Mouse (Mus musculus) stomach, postnatal 0 days (tissue): Measurements from ENCODE around the gene Acin1. TPM values are rescaled to one million over a fixed set of nuclear protein-coding genes. Genes with fewer than 3 reads are reported as not detected.

Source experiments
- ATAC-seq: fragments of 200-750 bp; cut with Nextera tagmentation; 2 replicates; pipeline ENCODE4 v1.8.0; 2017; ENCODE audit not compliant: low FRiP score, low TSS enrichment
- DNase-seq: peaks from one replicate; pipeline ENCODE4 v3.0.0-alpha.2; 2016; ENCODE audit warnings: low spot score
- H3K27ac ChIP-seq: fragments of 300-500 bp; sonication (generic); replicated peaks from 2 replicates; pipeline ENCODE4 v1.5.1; 2014; ENCODE audit warnings: mild to moderate bottlenecking, control low read depth
- H3K27me3 ChIP-seq: fragments of 300-500 bp; sonication (generic); 2 replicates; pipeline ENCODE4 v1.6.1; 2014; ENCODE audit warnings: low read length; ENCODE audit not compliant: control insufficient read depth, insufficient read depth
- H3K36me3 ChIP-seq: fragments of 300-500 bp; sonication (generic); 2 replicates; pipeline ENCODE4 v1.6.1; 2014; ENCODE audit warnings: low read length, mixed read lengths; ENCODE audit not compliant: control insufficient read depth, insufficient read depth
- H3K4me1 ChIP-seq: fragments of 300-500 bp; sonication (generic); replicated peaks from 2 replicates; pipeline ENCODE4 v1.6.1; 2014; ENCODE audit warnings: antibody characterized with exemption; ENCODE audit not compliant: control insufficient read depth, insufficient read depth
- H3K4me2 ChIP-seq: fragments of 300-500 bp; sonication (generic); replicated peaks from 2 replicates; pipeline ENCODE4 v1.6.1; 2014; ENCODE audit warnings: low read depth, mild to moderate bottlenecking, control low read depth, moderate library complexity
- H3K4me3 ChIP-seq: fragments of 300-500 bp; sonication (generic); 2 replicates; pipeline ENCODE4 v1.5.1; 2014; ENCODE audit warnings: low read depth, low read length, control low read depth
- H3K9ac ChIP-seq: fragments of 300-500 bp; sonication (generic); 2 replicates; pipeline ENCODE4 v1.6.1; 2014; ENCODE audit warnings: mild to moderate bottlenecking, low read length, control low read depth, mixed read lengths
- H3K9me3 ChIP-seq: fragments of 300-500 bp; sonication (generic); 2 replicates; pipeline ENCODE4 v1.6.1; 2016; ENCODE audit warnings: low read length; ENCODE audit not compliant: control insufficient read depth
- CTCF ChIP-seq: IDR thresholded peaks from 2 replicates; pipeline ENCODE4 v1.5.1; 2016; ENCODE audit warnings: antibody characterized with exemption, low read depth, mild to moderate bottlenecking, moderate library complexity
- EP300 ChIP-seq: optimal IDR thresholded peaks from 2 replicates; pipeline ENCODE3; 2016; ENCODE audit warnings: antibody characterized with exemption
- WGBS: fragments of 180-500 bp; shearing (Covaris S2); extraction: QIAGEN DNeasy Blood & Tissue Kit; methylation state at CpG from one replicate; pipeline ENCODE4 v1.1.7; 2014; 5-methylcytosine and 5-hydroxymethylcytosine counted together
- polyA plus RNA-seq: library from polyadenylated mRNA; unstranded; fragments of >200 nt; fragmentation: Nextera tagmentation; extraction: Ambion mirVana; gene quantifications from 2 replicates; pipeline ENCODE4 v1.2.1, GENCODE M21; 2015

Acin1 gene
- polyA plus RNA-seq, 1 experiment from 2014 or later: 46.9 TPM

DNA sequence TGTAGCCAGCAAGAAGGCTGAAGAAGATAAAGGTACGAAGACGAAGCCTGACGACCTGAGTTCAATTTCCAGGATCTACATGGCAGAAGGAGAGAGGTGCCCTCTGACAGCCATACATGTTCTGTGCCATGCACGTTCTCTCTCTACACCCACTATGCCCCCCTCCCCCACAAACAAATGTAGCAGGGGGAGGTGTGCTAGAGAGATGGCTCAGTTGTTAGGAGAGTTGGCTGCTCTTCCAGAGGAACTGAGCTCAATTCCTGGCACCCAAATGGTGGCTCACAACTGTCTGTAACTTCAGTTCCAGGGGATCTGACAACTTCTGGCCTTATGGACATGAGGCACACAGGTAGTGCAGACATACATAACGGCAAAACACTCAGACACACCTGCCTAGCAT, 10.4 kb downstream of the Acin1 start:
- H3K4me2 ChIP-seq: no peak overlapping the region
- no peaks in the 10 kb centered on the region for H3K9me3 ChIP-seq
- DNase-seq (no peak), ATAC-seq (no peak)
- WGBS: 80% methylated on average over 5 of the region's 5 CpGs
- H3K9ac ChIP-seq: no peak overlapping the region
- peaks cover 17% of the 10 kb centered on the region for H3K36me3 ChIP-seq
- no peak overlapping the region for H3K4me3 ChIP-seq
- H3K4me1 ChIP-seq: no peaks in the 10 kb centered on the region
- H3K27ac ChIP-seq: no peak overlapping the region
- H3K27me3 ChIP-seq: no peaks in the 10 kb centered on the region
- TF ChIP-seq EP300: no peak
- TF ChIP-seq CTCF: no peak

DNA sequence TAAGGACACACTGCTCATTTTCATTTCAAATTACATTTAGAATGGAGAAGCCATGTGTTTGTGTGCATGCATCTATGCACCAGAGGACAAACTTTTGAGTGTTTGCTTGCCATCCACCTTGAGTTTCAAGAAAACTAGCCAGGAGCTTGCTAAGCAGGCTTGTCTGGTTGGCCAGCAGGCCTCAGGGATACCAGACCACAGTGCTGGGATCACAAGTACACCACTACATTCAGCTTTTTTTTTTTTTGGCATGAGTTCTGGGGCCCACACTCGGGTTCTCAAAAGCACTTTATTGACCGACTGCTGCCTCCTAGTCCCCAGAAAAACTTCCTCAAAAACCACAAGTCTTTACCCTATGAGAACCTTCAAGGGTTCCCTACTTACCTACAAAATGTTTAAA, 12.4 kb downstream of the Acin1 start:
- DNase-seq (no peak), ATAC-seq (no peak)
- WGBS: 57% methylated on average over 2 of the region's 2 CpGs

DNA sequence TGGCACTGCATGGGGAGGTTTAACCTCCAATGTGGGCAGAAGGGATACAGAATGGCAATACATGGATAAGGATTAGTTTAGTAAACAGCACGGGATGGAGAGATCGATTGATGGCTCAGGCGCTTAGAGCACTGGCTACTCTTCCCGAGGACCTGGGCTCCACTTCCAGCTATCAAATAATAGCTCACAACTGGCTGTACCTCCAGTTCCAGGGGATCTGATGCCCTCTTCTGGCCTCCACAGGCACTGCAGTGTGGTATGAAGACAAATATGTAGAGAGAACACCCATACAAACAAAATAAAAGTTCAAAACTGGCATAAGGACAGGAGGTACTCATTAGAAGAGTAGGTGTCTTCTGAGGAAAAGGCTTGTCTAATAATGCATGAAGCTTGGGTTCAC, 17.4 kb downstream of the Acin1 start:
- H3K27me3 ChIP-seq: no peaks in the 10 kb centered on the region
- WGBS: 73% methylated on average over 4 of the region's 4 CpGs
- ATAC-seq (no peak), DNase-seq (peak; percentile 63)
- H3K9me3 ChIP-seq: no peaks in the 10 kb centered on the region
- TF ChIP-seq EP300 (no peak), CTCF (peak; percentile 76)
- no peak overlapping the region for H3K4me2 ChIP-seq
- no peak overlapping the region for H3K4me3 ChIP-seq
- H3K9ac ChIP-seq: no peak overlapping the region
- no peak overlapping the region for H3K27ac ChIP-seq
- no peaks in the 10 kb centered on the region for H3K4me1 ChIP-seq
- H3K36me3 ChIP-seq: peaks cover 20% of the 10 kb centered on the region

More for the DNA sequence above, 12.4 kb downstream of the Acin1 start:
- Histone ChIP-seq H3K9me3 (no peaks in the 10 kb centered on the region), H3K27me3 (no peaks in the 10 kb centered on the region), H3K36me3 (peaks cover 17% of the 10 kb centered on the region), H3K9ac (no peak overlapping the region), H3K4me3 (no peak overlapping the region), H3K27ac (no peak overlapping the region), H3K4me2 (no peak overlapping the region), H3K4me1 (no peaks in the 10 kb centered on the region)
- no peak for TF ChIP-seq EP300
- no peak for TF ChIP-seq CTCF

DNA sequence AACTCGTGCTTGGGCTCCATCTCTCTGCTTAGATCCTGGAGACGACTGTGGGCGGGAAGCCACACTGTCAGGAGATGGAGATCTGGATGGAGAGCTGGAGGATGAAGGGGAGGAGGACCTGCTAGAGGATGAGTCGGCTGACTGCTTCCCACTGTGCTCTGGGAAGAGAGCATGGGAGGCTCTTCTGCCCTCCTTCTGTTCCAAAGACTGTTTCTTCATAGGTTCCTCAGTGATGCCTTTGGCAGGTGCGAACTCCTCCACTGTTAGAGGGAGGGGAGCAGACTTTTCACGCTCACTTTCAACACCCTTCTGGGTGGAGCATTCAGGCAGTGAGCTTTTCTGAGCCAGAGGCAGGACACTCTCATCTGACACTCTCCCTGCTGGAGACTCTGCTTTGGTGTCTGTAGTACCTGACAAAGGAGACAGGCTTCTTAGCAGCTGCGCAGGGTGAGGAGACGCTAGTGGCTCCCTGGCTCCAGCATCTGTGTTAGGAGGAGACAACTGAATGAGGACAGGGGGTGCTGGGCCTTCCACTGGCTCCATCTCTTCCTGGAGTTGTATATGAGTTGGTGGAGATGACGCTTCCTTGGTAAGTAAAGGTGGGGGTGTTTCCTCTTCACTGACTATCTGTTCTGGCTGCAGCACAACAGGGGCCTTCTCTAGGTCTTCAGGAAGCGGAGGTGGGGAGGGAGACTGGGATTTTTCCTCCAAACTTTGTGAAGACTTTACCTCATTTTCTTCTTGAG, 22.1 kb downstream of the Acin1 start:
- Histone ChIP-seq H3K4me2 (no peak overlapping the region), H3K9me3 (no peaks in the 10 kb centered on the region), H3K9ac (no peak overlapping the region), H3K4me3 (no peak overlapping the region), H3K27ac (no peak overlapping the region), H3K4me1 (no peaks in the 10 kb centered on the region), H3K27me3 (no peaks in the 10 kb centered on the region), H3K36me3 (peaks cover 40% of the 10 kb centered on the region)
- ATAC-seq (no peak), DNase-seq (no peak)
- 92% methylated on average over 10 of the region's 10 CpGs for WGBS
- TF ChIP-seq EP300: no peak

DNA sequence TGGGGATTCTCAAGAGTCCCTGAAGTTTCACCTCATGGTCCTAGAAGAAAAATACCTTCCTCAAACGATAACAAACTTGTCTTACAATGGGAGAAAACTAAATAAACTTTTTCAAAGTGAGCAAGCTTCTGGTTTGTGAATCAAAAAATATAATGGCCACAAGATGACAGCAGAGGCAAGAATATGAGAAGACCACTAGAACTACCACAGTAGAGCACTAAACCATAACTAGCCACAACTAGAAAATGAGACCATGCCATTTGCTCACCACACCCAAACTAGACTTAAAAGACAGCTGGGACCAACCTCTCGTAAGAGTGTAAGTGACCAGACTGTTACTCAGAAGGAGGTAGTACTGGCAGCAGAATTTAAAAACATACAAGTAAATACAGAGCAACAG, 26.7 kb downstream of the Acin1 start:
- TF ChIP-seq CTCF: no peak
- TF ChIP-seq EP300: no peak
- no peak for DNase-seq
- Histone ChIP-seq H3K4me3 (no peak overlapping the region), H3K4me1 (no peaks in the 10 kb centered on the region), H3K36me3 (peaks cover 49% of the 10 kb centered on the region), H3K27me3 (no peaks in the 10 kb centered on the region), H3K4me2 (no peak overlapping the region), H3K9ac (no peak overlapping the region), H3K9me3 (no peaks in the 10 kb centered on the region), H3K27ac (no peak overlapping the region)
- ATAC-seq: no peak
- 81% methylated on average over 2 of the region's 2 CpGs for WGBS

DNA sequence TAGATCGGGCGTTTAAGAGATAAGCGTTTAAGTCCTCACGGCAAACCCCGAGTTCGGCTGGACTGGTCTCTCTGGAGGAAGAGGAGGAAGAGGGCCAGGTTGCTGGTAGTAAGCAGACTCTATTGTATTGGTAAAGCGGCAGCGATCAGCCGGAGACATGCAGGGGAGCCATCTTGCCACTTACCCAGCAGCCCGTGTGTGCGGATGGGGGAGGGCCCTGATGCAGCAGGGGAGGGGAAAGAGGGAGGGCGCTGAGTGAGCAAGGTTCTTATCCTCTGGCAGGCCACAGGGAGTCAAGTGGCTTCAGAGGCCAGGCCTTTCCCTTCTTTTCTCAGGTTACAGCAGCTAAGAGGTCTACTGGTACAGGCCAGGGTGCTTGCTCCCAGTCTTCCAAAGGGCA, 33.2 kb downstream of the Acin1 start:
- WGBS: 2% methylated on average over 12 of the region's 12 CpGs
- Histone ChIP-seq H3K27ac (peak overlapping the region; percentile 53), H3K9ac (peak overlapping the region; percentile 69), H3K4me2 (peak overlapping the region; percentile 72), H3K27me3 (no peaks in the 10 kb centered on the region), H3K36me3 (peaks cover 34% of the 10 kb centered on the region), H3K4me3 (peak overlapping the region; percentile 48), H3K9me3 (no peaks in the 10 kb centered on the region), H3K4me1 (0 out of 2 replicates have a peak, but pooled peaks cover 4% of the 10 kb centered on the region)
- peak; percentile 91 for DNase-seq
- TF ChIP-seq CTCF (peak; percentile 33), EP300 (no peak)
- peak; percentile 88 for ATAC-seq
